Mouse (Mus musculus) gastrocnemius, adult 2 months (tissue): ENCODE measurements around the gene Gin1. TPM values are rescaled to one million over a fixed set of nuclear protein-coding genes. Genes with fewer than 3 reads are reported as not detected.
"Not testable (repeated sequence)": the region's sequence is repeated elsewhere in the genome, so short reads cannot be mapped to it uniquely, and the experiment has no call there.

Experiments
- DNase-seq: peaks from one replicate; pipeline ENCODE4 v3.0.0; 2022
- H3K27ac ChIP-seq: fragments of 200-600 bp; 2 replicates; pipeline ENCODE4 v1.8.1; 2022; ENCODE audit warnings: mild to moderate bottlenecking
- H3K4me3 ChIP-seq: fragments of 200-600 bp; 2 replicates; pipeline ENCODE4 v1.8.1; 2022; ENCODE audit warnings: mild to moderate bottlenecking, moderate library complexity
- CTCF ChIP-seq: fragments of 200-600 bp; IDR thresholded peaks from 2 replicates; pipeline ENCODE4 v1.8.1; 2022; ENCODE audit warnings: antibody characterized with exemption, mild to moderate bottlenecking, moderate library complexity
- intact Hi-C: fragments of 180-260 bp; cut with DNase I; formaldehyde crosslinking; loops from one replicate; pipeline ENCODE4 v1.15.1; 2025
- long read RNA-seq, 2 experiments: library from polyadenylated mRNA; stranded (forward); transcript quantifications; one replicate each; pipeline ENCODE4 v2.0.0; 2021
- total RNA-seq, 2 experiments: library from RNA; stranded (reverse); gene quantifications; 2 replicates each; pipeline ENCODE4 v1.2.3; 2021

The Gin1 gene
- total RNA-seq, result 1 to 10 TPM; 3.8 to 4.9 TPM
- long read RNA-seq, experiment 1, partial matches to known transcripts, result 0 of 4 reads
- long read RNA-seq, experiment 1, other reads (novel, unspliced or antisense), result 1 of 4 reads
- long read RNA-seq, experiment 2, partial matches to known transcripts, result 0 of 4 reads
- long read RNA-seq, experiment 2, other reads (novel, unspliced or antisense), result 1 of 4 reads

GRCm38 (mm10) chr1:97769904-97770753 lies at the start of gene Gin1, which contains the start of gene Ppip5k2:
Gene Gin1, plus strand, starts transcription at chr1:97770172.
Gene Ppip5k2, minus strand, starts transcription at chr1:97770411.
- intact Hi-C loops, result loop anchor here (5.0 kb wide), 1 partner anchor 108 kb away; the partner anchor contains the start of gene D1Ertd622e
- H3K4me3 ChIP-seq, result peak within 1 kb of the TSS; percentile 100
- peak; percentile 50 for TF ChIP-seq CTCF
- peak; percentile 96 for DNase-seq
- H3K27ac ChIP-seq, result peak within 1 kb of the TSS; percentile 96

- Histone ChIP-seq H3K27ac (no peak overlapping the region), H3K4me3 (no peak overlapping the region)
- DNase-seq, result no peak
- peak; percentile 35 for TF ChIP-seq CTCF
- intact Hi-C loops, result no loop called here
Observed at GRCm38 (mm10) chr1:97726730-97727129, 43.2 kb upstream of the Gin1 start.

GRCm38 (mm10) chr1:97729339-97729738 lies 40.6 kb upstream of the Gin1 start:
- intact Hi-C loops, result no loop called here
- no peak for TF ChIP-seq CTCF
- H3K4me3 ChIP-seq, result no peak overlapping the region

GRCm38 (mm10) chr1:97743063-97743462 lies 26.9 kb upstream of the Gin1 start:
- Histone ChIP-seq H3K27ac (no peak overlapping the region), H3K4me3 (no peak overlapping the region)
- no peak for DNase-seq
- intact Hi-C loops, result no loop called here
- TF ChIP-seq CTCF, result no peak

More at GRCm38 (mm10) chr1:97729339-97729738, 40.6 kb upstream of the Gin1 start:
- no peak for DNase-seq
- H3K27ac ChIP-seq, result no peak overlapping the region

GRCm38 (mm10) chr1:97745712-97746111 lies 24.3 kb upstream of the Gin1 start:
- Histone ChIP-seq H3K27ac (no peak overlapping the region), H3K4me3 (no peak overlapping the region)
- no peak for DNase-seq
- no peak for TF ChIP-seq CTCF
- intact Hi-C loops, result no loop called here

- DNase-seq, result no peak
- no peak for TF ChIP-seq CTCF
- Histone ChIP-seq H3K4me3 (no peak overlapping the region), H3K27ac (no peak overlapping the region)
- intact Hi-C loops, result no loop called here
Observed at GRCm38 (mm10) chr1:97746261-97746660, 23.7 kb upstream of the Gin1 start.

- no peak for DNase-seq
- no peak overlapping the region for H3K27ac ChIP-seq
- intact Hi-C loops, result no loop called here
- TF ChIP-seq CTCF, result no peak
- no peak overlapping the region for H3K4me3 ChIP-seq
Observed at GRCm38 (mm10) chr1:97748163-97748562, 21.8 kb upstream of the Gin1 start.

- Histone ChIP-seq H3K27ac (no peak overlapping the region), H3K4me3 (no peak overlapping the region)
- no peak for TF ChIP-seq CTCF
- intact Hi-C loops, result no loop called here
- no peak for DNase-seq
Observed at GRCm38 (mm10) chr1:97753216-97753615, 16.8 kb upstream of the Gin1 start.

GRCm38 (mm10) chr1:97754392-97754791 lies 15.6 kb upstream of the Gin1 start:
- no peak for TF ChIP-seq CTCF
- H3K27ac ChIP-seq, result no peak overlapping the region
- intact Hi-C loops, result no loop called here
- no peak for DNase-seq
- no peak overlapping the region for H3K4me3 ChIP-seq

GRCm38 (mm10) chr1:97759841-97760240 lies 10.1 kb upstream of the Gin1 start:
- no peak overlapping the region for H3K4me3 ChIP-seq
- intact Hi-C loops, result no loop called here

GRCm38 (mm10) chr1:97760598-97760997 lies 9.4 kb upstream of the Gin1 start:
- intact Hi-C loops, result no loop called here
- TF ChIP-seq CTCF, result no peak
- H3K4me3 ChIP-seq, result no peak overlapping the region
- DNase-seq, result no peak
- no peak overlapping the region for H3K27ac ChIP-seq

More at GRCm38 (mm10) chr1:97759841-97760240, 10.1 kb upstream of the Gin1 start:
- DNase-seq, result no peak
- TF ChIP-seq CTCF, result no peak
- H3K27ac ChIP-seq, result no peak overlapping the region

- intact Hi-C loops, result no loop called here
- Histone ChIP-seq H3K27ac (no peak overlapping the region), H3K4me3 (no peak overlapping the region)
- DNase-seq, result no peak
- TF ChIP-seq CTCF, result no peak
Observed at GRCm38 (mm10) chr1:97761477-97761876, 8.5 kb upstream of the Gin1 start.

- intact Hi-C loops, H3K27ac ChIP-seq, DNase-seq, H3K4me3 ChIP-seq: not testable (repeated sequence)
Observed at GRCm38 (mm10) chr1:97765712-97766111, 4.3 kb upstream of the Gin1 start.
